Comparison of ENCODE assay signal across 13 mouse cellular contexts in the genomic region with DNA sequence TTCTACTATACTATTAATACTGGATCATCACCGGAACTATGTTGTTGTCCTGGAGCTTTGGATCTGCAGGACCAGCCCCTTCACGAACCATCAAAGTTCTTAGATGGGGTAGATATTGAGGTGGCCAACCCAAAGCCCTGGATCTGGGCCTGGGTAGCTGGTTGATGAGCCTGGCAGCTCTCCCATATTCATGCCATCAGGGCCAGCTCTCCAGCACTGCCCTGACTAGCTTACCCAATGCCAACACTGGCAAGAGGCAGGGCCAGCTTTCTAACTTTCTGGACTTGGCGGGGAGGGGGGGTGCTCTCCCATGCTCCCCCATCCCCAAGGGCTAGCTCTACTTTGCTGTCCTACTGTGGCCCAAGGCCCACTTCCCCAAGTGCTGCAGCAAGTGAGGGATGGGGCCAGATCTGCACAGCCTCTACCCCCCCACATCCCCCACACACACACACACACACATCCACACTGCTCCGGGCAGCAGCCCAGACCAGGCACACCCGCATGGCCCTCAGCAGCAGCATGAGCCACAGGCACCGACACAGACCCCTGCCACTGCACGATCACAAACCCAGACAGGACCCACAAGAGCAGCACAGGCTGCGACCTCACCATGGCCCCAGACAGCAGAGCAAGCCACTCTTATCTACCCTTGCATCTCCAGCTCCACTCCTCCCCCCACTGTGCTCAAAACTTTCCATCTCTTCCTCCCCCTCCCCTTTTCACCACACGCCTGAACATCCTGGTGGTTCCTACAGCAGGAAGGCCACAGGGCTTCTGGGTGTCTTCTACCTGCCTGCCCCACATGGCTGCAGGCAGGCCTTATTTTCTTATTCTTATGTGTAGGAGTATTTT. TPM values are rescaled to one million over a fixed set of nuclear protein-coding genes. Genes with fewer than 3 reads are reported as not detected.
DNase-seq lines count a peak whose midpoint lies in the region; ATAC-seq and TF ChIP-seq lines count a peak whose summit lies in the region.
"Had no signal": no experiment of that assay in that cellular context is flagged by ENCODE, and none has a peak within 500 bp of the region (broad histone marks: within the 10 kb centered on the region; RNA-seq: fewer than 3 reads in every experiment).

No protein-coding gene starts in this region.

- no peaks in the 10 kb centered on the region for H3K27me3 ChIP-seq in hindbrain, embryonic 16.5 days (replicated peaks; ENCODE audit: control insufficient read depth, insufficient read depth, low read length)
- no peaks in the 10 kb centered on the region for H3K27me3 ChIP-seq in hindbrain, embryonic 13.5 days
- no peaks in the 10 kb centered on the region for H3K27me3 ChIP-seq in embryonic facial prominence, embryonic 12.5 days
- no peaks in the 10 kb centered on the region for H3K27me3 ChIP-seq in thymus, adult 2 months (ENCODE audit: control insufficient read depth, insufficient read depth, low read length)
- H3K27me3 ChIP-seq in lung, postnatal 0 days (replicated peaks; ENCODE audit: insufficient read depth, low read length), result no peaks in the 10 kb centered on the region
- H3K27me3 ChIP-seq: embryonic facial prominence, embryonic 15.5 days; heart, embryonic 15.5 days; liver, embryonic 15.5 days had no signal

- no peak overlapping the region; the same call in 1 of the 2 replicates for H3K27ac ChIP-seq in hindbrain, embryonic 16.5 days (ENCODE audit: low read depth, low read length)
- H3K27ac ChIP-seq in hindbrain, embryonic 13.5 days, result no peak overlapping the region
- peak overlapping the region; percentile 63 for H3K27ac ChIP-seq in embryonic facial prominence, embryonic 12.5 days
- H3K27ac ChIP-seq in thymus, adult 2 months (ENCODE audit: control insufficient read depth, insufficient read depth, low read length), result no peak overlapping the region; the same call in 1 of the 2 replicates
- no peak overlapping the region for H3K27ac ChIP-seq in lung, postnatal 0 days (ENCODE audit: low read length)
- H3K27ac ChIP-seq: embryonic facial prominence, embryonic 15.5 days; heart, embryonic 15.5 days; liver, embryonic 15.5 days had no signal

- peak; percentile 21 for DNase-seq in Muller cell, postnatal 12 days (ENCODE audit: inconsistent ontology term)
- DNase-seq in thymus, adult 2 months, result peak; percentile 27
- DNase-seq in ovary, postnatal 10 days (ENCODE audit: low spot score), result no peak
- no peak for DNase-seq in lung, postnatal 0 days (ENCODE audit: low spot score)
- DNase-seq in cerebellum, postnatal 4 days (ENCODE audit: low spot score in 2 of 2), result no peak
- DNase-seq: kidney, adult 11 months; kidney, postnatal 4 days had no signal

- no peak for TF ChIP-seq EP300 in lung, postnatal 0 days (IDR thresholded peaks at IDR 0.05)

- TF ChIP-seq CTCF in thymus, adult 2 months (IDR thresholded peaks at IDR 0.05; ENCODE audit: borderline replicate concordance, control insufficient read depth, extremely low read depth, insufficient read depth, low read length, poor library complexity), result no peak
- TF ChIP-seq CTCF in lung, postnatal 0 days (IDR thresholded peaks at IDR 0.05), result no peak

- WGBS in hindbrain, embryonic 16.5 days, result 76% methylated on average over 9 of the region's 9 CpGs
- 81% methylated on average over 9 of the region's 9 CpGs for WGBS in hindbrain, embryonic 13.5 days
- WGBS in embryonic facial prominence, embryonic 12.5 days, result 58% methylated on average over 9 of the region's 9 CpGs
- 39% methylated on average over 9 of the region's 9 CpGs for WGBS in thymus, adult 2 months
- 50% methylated on average over 9 of the region's 9 CpGs for WGBS in lung, postnatal 0 days

- no peak for TF ChIP-seq POLR2A in thymus, adult 2 months (IDR thresholded peaks at IDR 0.05; ENCODE audit: control insufficient read depth, extremely low read depth, insufficient read depth, low read length, poor library complexity)

- no peak overlapping the region for H3K4me2 ChIP-seq in hindbrain, embryonic 16.5 days (ENCODE audit: low read length)
- no peak overlapping the region for H3K4me2 ChIP-seq in hindbrain, embryonic 13.5 days
- no peak overlapping the region for H3K4me2 ChIP-seq in embryonic facial prominence, embryonic 12.5 days (replicated peaks)
- no peak overlapping the region for H3K4me2 ChIP-seq in lung, postnatal 0 days (replicated peaks; ENCODE audit: low read depth, low read length)
- H3K4me2 ChIP-seq: embryonic facial prominence, embryonic 15.5 days; heart, embryonic 15.5 days; liver, embryonic 15.5 days had no signal

- H3K4me1 ChIP-seq in hindbrain, embryonic 16.5 days (ENCODE audit: control insufficient read depth, insufficient read depth, low read depth, low read length), result peaks cover 21% of the 10 kb centered on the region
- H3K4me1 ChIP-seq in hindbrain, embryonic 13.5 days (replicated peaks), result peaks cover 47% of the 10 kb centered on the region
- peaks cover 51% of the 10 kb centered on the region for H3K4me1 ChIP-seq in embryonic facial prominence, embryonic 12.5 days
- peaks cover 10% of the 10 kb centered on the region for H3K4me1 ChIP-seq in thymus, adult 2 months (replicated peaks; ENCODE audit: control insufficient read depth, insufficient read depth, low read length)
- no peaks in the 10 kb centered on the region for H3K4me1 ChIP-seq in lung, postnatal 0 days (ENCODE audit: insufficient read depth, low read depth, low read length)
- H3K4me1 ChIP-seq: liver, embryonic 15.5 days had no signal

- H3K9ac ChIP-seq in hindbrain, embryonic 16.5 days (ENCODE audit: low read depth, low read length), result no peak overlapping the region
- H3K9ac ChIP-seq in hindbrain, embryonic 13.5 days, result no peak overlapping the region
- no peak overlapping the region; the same call in 1 of the 2 replicates for H3K9ac ChIP-seq in embryonic facial prominence, embryonic 12.5 days
- no peak overlapping the region for H3K9ac ChIP-seq in lung, postnatal 0 days (replicated peaks; ENCODE audit: low read depth)
- H3K9ac ChIP-seq: embryonic facial prominence, embryonic 15.5 days; heart, embryonic 15.5 days; liver, embryonic 15.5 days had no signal

- H3K36me3 ChIP-seq in hindbrain, embryonic 16.5 days (ENCODE audit: control insufficient read depth, insufficient read depth, low read length), result no peaks in the 10 kb centered on the region
- no peaks in the 10 kb centered on the region for H3K36me3 ChIP-seq in hindbrain, embryonic 13.5 days
- H3K36me3 ChIP-seq in embryonic facial prominence, embryonic 12.5 days, result no peaks in the 10 kb centered on the region
- no peaks in the 10 kb centered on the region for H3K36me3 ChIP-seq in thymus, adult 2 months (ENCODE audit: control insufficient read depth, insufficient read depth, low read length)
- no peaks in the 10 kb centered on the region for H3K36me3 ChIP-seq in lung, postnatal 0 days (ENCODE audit: insufficient read depth, low read length)
- H3K36me3 ChIP-seq: embryonic facial prominence, embryonic 15.5 days; heart, embryonic 15.5 days; liver, embryonic 15.5 days had no signal

- H3K4me3 ChIP-seq in hindbrain, embryonic 16.5 days (ENCODE audit: low read length), result no peak overlapping the region
- H3K4me3 ChIP-seq in hindbrain, embryonic 13.5 days, result no peak overlapping the region
- H3K4me3 ChIP-seq in embryonic facial prominence, embryonic 12.5 days, result no peak overlapping the region
- H3K4me3 ChIP-seq in thymus, adult 2 months (ENCODE audit: control insufficient read depth, insufficient read depth, low read length), result no peak overlapping the region
- H3K4me3 ChIP-seq in lung, postnatal 0 days (ENCODE audit: low read depth, low read length), result no peak overlapping the region
- H3K4me3 ChIP-seq: embryonic facial prominence, embryonic 15.5 days; heart, embryonic 15.5 days; liver, embryonic 15.5 days had no signal

- H3K9me3 ChIP-seq in hindbrain, embryonic 16.5 days (ENCODE audit: control insufficient read depth, low read length), result no peaks in the 10 kb centered on the region
- H3K9me3 ChIP-seq in hindbrain, embryonic 13.5 days, result no peaks in the 10 kb centered on the region
- H3K9me3 ChIP-seq in embryonic facial prominence, embryonic 12.5 days, result no peaks in the 10 kb centered on the region
- no peaks in the 10 kb centered on the region for H3K9me3 ChIP-seq in lung, postnatal 0 days (ENCODE audit: low read length)
- H3K9me3 ChIP-seq: embryonic facial prominence, embryonic 15.5 days; heart, embryonic 15.5 days; liver, embryonic 15.5 days had no signal

- ATAC-seq in hindbrain, embryonic 16.5 days, result peak; percentile 31; the same call in 1 of the 2 replicates
- ATAC-seq in hindbrain, embryonic 13.5 days (ENCODE audit: low FRiP score), result no peak
- ATAC-seq in embryonic facial prominence, embryonic 12.5 days (ENCODE audit: insufficient number of reproducible peaks, insufficient read depth, low FRiP score, low TSS enrichment), result no peak
- ATAC-seq in lung, postnatal 0 days, result no peak

RNA-seq across cellular contexts. Expression of gene Mfap4, which starts 3.8 kb away (rescaled TPM):
- 49.6 and 67.9 TPM in 2 replicates for polyA plus RNA-seq in hindbrain, embryonic 16.5 days (2015; fragmentation: Nextera tagmentation; extraction: Ambion mirVana)
- polyA plus RNA-seq in hindbrain, embryonic 13.5 days (2015; fragmentation: Nextera tagmentation; extraction: Ambion mirVana), result 60.5 and 77.1 TPM in 2 replicates
- 231 and 256 TPM in 2 replicates for polyA plus RNA-seq in embryonic facial prominence, embryonic 12.5 days (2016; fragmentation: Nextera tagmentation; extraction: Ambion mirVana)
- polyA plus RNA-seq in thymus, adult 2 months (2012; rRNA removed), result 20.0 and 21.9 TPM in 2 replicates
- 2,152 and 2,309 TPM in 2 replicates for polyA plus RNA-seq in lung, postnatal 0 days (2015; fragmentation: Nextera tagmentation; extraction: Ambion mirVana)

RNA-seq across cellular contexts. Expression of gene Mapk7, which starts 12.7 kb away (rescaled TPM):
- 63.3 and 73.1 TPM in 2 replicates for polyA plus RNA-seq in hindbrain, embryonic 16.5 days (2015; fragmentation: Nextera tagmentation; extraction: Ambion mirVana)
- 78.3 and 82.6 TPM in 2 replicates for polyA plus RNA-seq in hindbrain, embryonic 13.5 days (2015; fragmentation: Nextera tagmentation; extraction: Ambion mirVana)
- 101 and 102 TPM in 2 replicates for polyA plus RNA-seq in embryonic facial prominence, embryonic 12.5 days (2016; fragmentation: Nextera tagmentation; extraction: Ambion mirVana)
- polyA plus RNA-seq in thymus, adult 2 months (2012; rRNA removed), result 63.8 and 71.8 TPM in 2 replicates
- polyA plus RNA-seq in lung, postnatal 0 days (2015; fragmentation: Nextera tagmentation; extraction: Ambion mirVana), result 36.2 and 39.5 TPM in 2 replicates

RNA-seq across cellular contexts. Expression of gene B9d1, which starts 23.5 kb away (rescaled TPM):
- 35.2 and 36.2 TPM in 2 replicates for polyA plus RNA-seq in hindbrain, embryonic 16.5 days (2015; fragmentation: Nextera tagmentation; extraction: Ambion mirVana)
- 41.0 and 43.4 TPM in 2 replicates for polyA plus RNA-seq in hindbrain, embryonic 13.5 days (2015; fragmentation: Nextera tagmentation; extraction: Ambion mirVana)
- 35.2 and 36.7 TPM in 2 replicates for polyA plus RNA-seq in embryonic facial prominence, embryonic 12.5 days (2016; fragmentation: Nextera tagmentation; extraction: Ambion mirVana)
- polyA plus RNA-seq in thymus, adult 2 months (2012; rRNA removed), result 11.6 and 16.0 TPM in 2 replicates
- polyA plus RNA-seq in lung, postnatal 0 days (2015; fragmentation: Nextera tagmentation; extraction: Ambion mirVana), result 16.8 and 17.1 TPM in 2 replicates

RNA-seq across cellular contexts. Expression of gene Rnf112, which starts 27.5 kb away (rescaled TPM):
- 30.4 and 32.4 TPM in 2 replicates for polyA plus RNA-seq in hindbrain, embryonic 16.5 days (2015; fragmentation: Nextera tagmentation; extraction: Ambion mirVana)
- polyA plus RNA-seq in hindbrain, embryonic 13.5 days (2015; fragmentation: Nextera tagmentation; extraction: Ambion mirVana), result 12.2 and 13.6 TPM in 2 replicates
- polyA plus RNA-seq in embryonic facial prominence, embryonic 12.5 days (2016; fragmentation: Nextera tagmentation; extraction: Ambion mirVana), result 1.6 and 2.5 TPM in 2 replicates
- 0.12 and 0.13 TPM in 2 replicates for polyA plus RNA-seq in thymus, adult 2 months (2012; rRNA removed)
- 0.24 and 0.32 TPM in 2 replicates for polyA plus RNA-seq in lung, postnatal 0 days (2015; fragmentation: Nextera tagmentation; extraction: Ambion mirVana)

Comparison
In these comparisons a context has a peak if more than half of its experiments do, and no peak if none do; other contexts are left out.
1. DNase-seq: peak in Muller cell, postnatal 12 days (single experiment) and thymus, adult 2 months (single experiment); none in ovary, postnatal 10 days (single experiment), lung, postnatal 0 days (single experiment) and cerebellum, postnatal 4 days (0 of 2).